Mouse (Mus musculus): ENCODE measurements at regions not wholly inside any gene's neighbourhood (a gene's known extent, or its start where the extent isn't known, plus 50 kb on each side); places are given as distances from the start of the nearest gene placed in this dataset.

- ATAC-seq (replicated peaks; ENCODE audit: insufficient number of reproducible peaks, low FRiP score, low TSS enrichment, low read depth), result no peak
- no peak overlapping the region for H3K27ac ChIP-seq (replicated peaks; ENCODE audit: low read depth, low read length)
- H3K9ac ChIP-seq (replicated peaks; ENCODE audit: low read length), result no peak overlapping the region
- no peak overlapping the region for H3K4me2 ChIP-seq (ENCODE audit: low read depth, low read length)
- H3K36me3 ChIP-seq (replicated peaks; ENCODE audit: control insufficient read depth, insufficient read depth, low read depth, low read length), result no peaks in the 10 kb centered on the region
- no peaks in the 10 kb centered on the region for H3K27me3 ChIP-seq (ENCODE audit: control insufficient read depth, insufficient read depth, low read length)
- DNase-seq (ENCODE audit: low spot score), result no peak
- H3K4me1 ChIP-seq (ENCODE audit: control insufficient read depth, insufficient read depth, low read length), result no peaks in the 10 kb centered on the region
- 90% methylated on average over 2 of the region's 2 CpGs for WGBS
- H3K9me3 ChIP-seq (replicated peaks; ENCODE audit: control insufficient read depth, low read length), result no peaks in the 10 kb centered on the region
- H3K4me3 ChIP-seq (ENCODE audit: low read depth, low read length), result no peak overlapping the region
Observed at GRCm38 (mm10) chr12:66036281-66036680, 247.9 kb downstream of the Rpl10l start.

GRCm38 (mm10) chr12:66027535-66027934, 256.7 kb downstream of the Rpl10l start:
- DNase-seq (ENCODE audit: low spot score) (no peak), ATAC-seq (replicated peaks; ENCODE audit: insufficient number of reproducible peaks, low FRiP score, low TSS enrichment, low read depth) (no peak)
- H3K27ac ChIP-seq (replicated peaks; ENCODE audit: low read depth, low read length), result no peak overlapping the region
- WGBS, result 75% methylated on average over 1 of the region's 1 CpGs
- H3K36me3 ChIP-seq (replicated peaks; ENCODE audit: control insufficient read depth, insufficient read depth, low read depth, low read length), result no peaks in the 10 kb centered on the region
- H3K9me3 ChIP-seq (replicated peaks; ENCODE audit: control insufficient read depth, low read length), result no peaks in the 10 kb centered on the region
- no peak overlapping the region for H3K9ac ChIP-seq (replicated peaks; ENCODE audit: low read length)
- H3K4me1 ChIP-seq (ENCODE audit: control insufficient read depth, insufficient read depth, low read length), result no peaks in the 10 kb centered on the region
- no peaks in the 10 kb centered on the region for H3K27me3 ChIP-seq (ENCODE audit: control insufficient read depth, insufficient read depth, low read length)
- H3K4me3 ChIP-seq (ENCODE audit: low read depth, low read length), result no peak overlapping the region
- H3K4me2 ChIP-seq (ENCODE audit: low read depth, low read length), result no peak overlapping the region

GRCm38 (mm10) chr12:66012706-66013105, 271.5 kb downstream of the Rpl10l start:
- 78% methylated on average over 2 of the region's 2 CpGs for WGBS
- H3K9ac ChIP-seq (replicated peaks; ENCODE audit: low read length), result no peak overlapping the region
- no peak for DNase-seq (ENCODE audit: low spot score)
- H3K27me3 ChIP-seq (ENCODE audit: control insufficient read depth, insufficient read depth, low read length), result no peaks in the 10 kb centered on the region
- H3K4me1 ChIP-seq (ENCODE audit: control insufficient read depth, insufficient read depth, low read length), result no peaks in the 10 kb centered on the region
- no peaks in the 10 kb centered on the region for H3K36me3 ChIP-seq (replicated peaks; ENCODE audit: control insufficient read depth, insufficient read depth, low read depth, low read length)
- H3K27ac ChIP-seq (replicated peaks; ENCODE audit: low read depth, low read length), result no peak overlapping the region
- no peak for ATAC-seq (replicated peaks; ENCODE audit: insufficient number of reproducible peaks, low FRiP score, low TSS enrichment, low read depth)
- H3K9me3 ChIP-seq (replicated peaks; ENCODE audit: control insufficient read depth, low read length), result no peaks in the 10 kb centered on the region
- H3K4me3 ChIP-seq (ENCODE audit: low read depth, low read length), result no peak overlapping the region
- no peak overlapping the region for H3K4me2 ChIP-seq (ENCODE audit: low read depth, low read length)

All from embryonic facial prominence, embryonic 11.5 days (tissue).